Mouse (Mus musculus) MEL (cell line): ENCODE data around the gene Nsfl1c.

Source experiments
- CTCF ChIP-seq, 3 experiments: IDR thresholded peaks in 2 of 3; conservative IDR thresholded peaks in 1 of 3; 2 replicates each; pipeline ENCODE4 v1.5.1; 2011 to 2012; ENCODE audit warnings: low read length in 3 of 3, low read depth in 2 of 3, mild to moderate bottlenecking in 2 of 3, improper control_type of control experiment in 1 of 3, inconsistent platforms in 1 of 3, mixed read lengths in 1 of 3, moderate library complexity in 1 of 3; ENCODE audit not compliant: control insufficient read depth in 1 of 3, insufficient read depth in 1 of 3, poor library complexity in 1 of 3, severe bottlenecking in 1 of 3
- HCFC1 ChIP-seq: IDR thresholded peaks from 2 replicates; pipeline ENCODE4 v1.6.1; 2012; ENCODE audit warnings: low read depth, mild to moderate bottlenecking, inconsistent platforms, low read length, improper control_type of control experiment, moderate library complexity
- MAFK ChIP-seq: IDR thresholded peaks from 2 replicates; pipeline ENCODE4 v1.6.1; 2011; ENCODE audit warnings: low read depth, mild to moderate bottlenecking, low read length, improper control_type of control experiment, borderline replicate concordance
- MAZ ChIP-seq: IDR thresholded peaks from 2 replicates; pipeline ENCODE4 v1.6.1; 2012; ENCODE audit warnings: low read depth, mild to moderate bottlenecking, inconsistent platforms, low read length, improper control_type of control experiment
- POLR2A ChIP-seq, 2 experiments: IDR thresholded peaks; 2 replicates each; pipeline ENCODE4 v1.6.1; 2011 to 2012; ENCODE audit warnings: low read length in 2 of 2, mild to moderate bottlenecking in 2 of 2, control low read depth in 1 of 2, improper control_type of control experiment in 1 of 2, low read depth in 1 of 2, moderate library complexity in 1 of 2; ENCODE audit not compliant: control insufficient read depth in 1 of 2, insufficient read depth in 1 of 2, poor library complexity in 1 of 2
- RAD21 ChIP-seq: IDR thresholded peaks from 2 replicates; pipeline ENCODE4 v1.6.1; 2011; ENCODE audit warnings: mild to moderate bottlenecking, low read depth, low read length, improper control_type of control experiment
- SMC3 ChIP-seq: IDR thresholded peaks from 2 replicates; pipeline ENCODE4 v1.6.1; 2011; ENCODE audit warnings: low read depth, low read length, improper control_type of control experiment
- USF1 ChIP-seq: IDR thresholded peaks from 2 replicates; pipeline ENCODE4 v1.6.1; 2014; ENCODE audit warnings: low read depth, mild to moderate bottlenecking, inconsistent platforms, low read length, improper control_type of control experiment, moderate library complexity
- ZMIZ1 ChIP-seq: IDR thresholded peaks from 2 replicates; pipeline ENCODE4 v1.6.1; 2012; ENCODE audit warnings: low read depth, mild to moderate bottlenecking, inconsistent platforms, low read length, improper control_type of control experiment, moderate library complexity

DNA sequence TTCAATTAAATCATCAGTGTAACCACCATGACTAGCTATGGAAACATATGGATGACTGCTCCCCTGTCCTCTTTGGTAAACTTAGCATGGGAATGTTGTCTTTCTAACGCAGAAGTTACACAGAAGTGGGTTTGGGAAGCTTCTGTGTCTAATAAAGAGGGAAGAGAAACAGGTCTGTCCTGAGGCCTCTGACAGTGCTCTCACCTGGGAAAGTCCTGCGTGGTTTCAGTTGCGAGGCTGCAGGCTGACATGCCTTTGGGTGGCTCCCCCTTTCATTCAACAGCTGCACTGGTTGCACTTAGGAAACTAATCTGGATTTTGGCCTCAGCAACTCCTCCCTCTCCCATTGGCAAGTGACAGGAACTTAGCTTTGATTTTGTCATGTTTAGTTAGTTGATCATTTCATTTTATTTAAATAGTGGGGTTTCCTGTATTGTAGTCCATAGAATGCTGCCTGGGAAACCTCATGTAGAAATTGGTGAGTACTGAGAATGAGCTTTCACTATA, 55.7 kb downstream of the Nsfl1c start:
- TF ChIP-seq CTCF (IDR thresholded peaks at IDR 0.05 in 2 of 3, conservative IDR thresholded peaks at IDR 0.05 in 1 of 3; ENCODE audit: control insufficient read depth in 1 of 3, insufficient read depth in 1 of 3, low read depth in 2 of 3, low read length in 3 of 3, poor library complexity in 1 of 3, severe bottlenecking in 1 of 3) (no peak), MAZ (no peak), SMC3 (no peak), RAD21 (no peak), MAFK (no peak), USF1 (no peak), HCFC1 (no peak), POLR2A (IDR thresholded peaks at IDR 0.05; ENCODE audit: control insufficient read depth in 1 of 2, insufficient read depth in 1 of 2, low read depth in 1 of 2, low read length in 2 of 2, poor library complexity in 1 of 2) (no peak), ZMIZ1 (no peak)
